Mouse (Mus musculus) T-helper 1 cell (primary cell): ENCODE results near the gene Cenpw.

Experiments
- in situ Hi-C: fragments of 300-600 bp; cut with MboI, MseI; formaldehyde crosslinking; loops from one replicate; pipeline ENCODE4 v1.15.1; 2025; ENCODE audit warnings: high pct_unique_total_duplicates

Cenpw gene

DNA sequence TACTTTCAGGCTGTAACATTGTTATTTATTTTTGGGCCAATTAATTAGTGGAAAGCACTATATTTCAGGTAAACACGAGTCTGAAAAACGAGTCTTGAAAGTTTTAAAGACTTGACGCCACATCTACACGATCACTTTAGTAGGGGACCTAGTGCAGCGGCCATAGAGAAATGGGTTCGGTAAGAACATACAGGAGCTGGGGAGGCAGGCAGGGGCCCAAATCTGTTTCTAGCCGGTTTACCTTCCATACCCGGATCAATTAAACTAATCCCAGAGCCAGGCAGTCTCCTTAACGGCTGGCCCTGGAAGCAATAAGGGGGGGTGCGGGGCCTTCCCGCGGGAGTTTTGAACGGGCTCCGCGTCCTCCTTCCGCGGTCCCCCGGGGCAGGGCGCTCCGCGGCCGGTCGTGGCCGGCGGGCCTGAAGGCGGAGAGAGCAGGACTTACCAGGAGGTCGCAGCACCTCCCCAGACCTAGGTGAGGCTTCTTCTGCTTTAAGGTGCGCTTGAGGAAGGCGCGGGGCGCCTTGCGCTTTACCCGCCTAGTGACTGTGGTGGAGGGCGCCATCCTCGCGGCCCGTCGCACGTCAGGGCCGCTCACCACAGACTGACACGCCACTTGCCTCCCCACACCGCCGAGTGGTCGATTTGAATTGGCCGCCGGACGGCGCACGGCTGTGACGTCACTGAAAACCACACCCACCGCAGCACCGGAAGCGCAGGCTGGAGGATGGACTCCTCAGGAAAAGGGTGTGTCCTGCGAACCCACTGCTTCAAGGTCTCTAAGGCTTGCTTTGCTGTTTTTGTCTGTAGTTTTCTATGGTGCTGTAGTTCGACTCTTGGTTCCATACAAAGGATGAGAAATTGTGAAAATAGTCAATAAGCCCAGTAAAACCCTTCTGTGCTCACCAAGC lies at the start of gene Cenpw:
Cenpw (minus strand) TSS at position 645 of the 911 bp plus-strand sequence.
- in situ Hi-C loops = loop anchor here (5.0 kb wide), 2 partner anchors 337 to 502 kb away; no protein-coding TSS in a partner anchor

- in situ Hi-C loops = no loop called here
These were observed 49.3 kb upstream of the Cenpw start for GRCm38 (mm10) chr10:30249654-30250053.

- in situ Hi-C loops = no loop called here
These were observed 859 bp downstream of the Cenpw start for GRCm38 (mm10) chr10:30199501-30199900.

DNA sequence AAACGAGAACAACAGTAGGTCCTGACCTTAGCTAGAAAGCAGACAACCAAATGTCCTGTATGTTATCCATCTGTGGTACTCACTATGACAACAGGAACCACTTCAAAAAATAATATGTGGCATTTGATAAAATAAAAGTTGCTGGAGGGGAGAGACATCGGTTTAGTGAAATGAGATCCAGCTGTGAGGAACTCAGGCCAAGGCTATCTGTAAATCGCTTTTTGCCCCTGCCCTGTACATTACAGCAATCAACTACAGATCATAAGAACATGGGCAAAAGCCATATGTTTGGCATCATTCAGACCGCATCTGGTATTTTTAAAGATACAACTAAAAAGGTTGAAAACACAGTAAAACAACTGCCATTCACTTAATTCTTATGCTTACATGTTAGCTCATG lies 32.7 kb downstream of the Cenpw start:
- in situ Hi-C loops = no loop called here
